Mouse (Mus musculus): ENCODE measurements around the gene Rftn2.

Gene Rftn2

GRCm38 (mm10) chr1:55226011-55226857 lies at the start of gene Rftn2:
Rftn2 (minus strand) TSS chr1:55226782.
- peak in 1 of 2 experiments; percentile 18 for DNase-seq (ENCODE audit: low spot score in 2 of 2)

- no peak for DNase-seq (ENCODE audit: low spot score in 2 of 2)
Observed at GRCm38 (mm10) chr1:55265447-55265846, 38.9 kb upstream of the Rftn2 start.

GRCm38 (mm10) chr1:55264385-55264784 lies 37.8 kb upstream of the Rftn2 start:
- DNase-seq (ENCODE audit: low spot score in 2 of 2): no peak

GRCm38 (mm10) chr1:55246374-55246773 lies 19.8 kb upstream of the Rftn2 start:
- DNase-seq (ENCODE audit: low spot score in 2 of 2): no peak

GRCm38 (mm10) chr1:55239237-55239636 lies 12.7 kb upstream of the Rftn2 start:
- no peak for DNase-seq (ENCODE audit: low spot score in 2 of 2)

GRCm38 (mm10) chr1:55238496-55238895 lies 11.9 kb upstream of the Rftn2 start:
- DNase-seq (ENCODE audit: low spot score in 2 of 2): no peak

- no peak for DNase-seq (ENCODE audit: low spot score in 2 of 2)
Observed at GRCm38 (mm10) chr1:55237643-55238161, 11.1 kb upstream of the Rftn2 start.

- DNase-seq (ENCODE audit: low spot score in 2 of 2): peak; percentile 86 to 94
Observed at GRCm38 (mm10) chr1:55236890-55237642, 10.5 kb upstream of the Rftn2 start, which contains the start of gene Mars2. Mars2 (plus strand) TSS chr1:55237177.

GRCm38 (mm10) chr1:55236487-55236886 lies 9.9 kb upstream of the Rftn2 start:
- DNase-seq (ENCODE audit: low spot score in 2 of 2): no peak

- no peak for DNase-seq (ENCODE audit: low spot score in 2 of 2)
Observed at GRCm38 (mm10) chr1:55234910-55235520, 8.4 kb upstream of the Rftn2 start.

- no peak for DNase-seq (ENCODE audit: low spot score in 2 of 2)
Observed at GRCm38 (mm10) chr1:55228256-55228884, 1.8 kb upstream of the Rftn2 start.

GRCm38 (mm10) chr1:55227376-55227775 lies 794 bp upstream of the Rftn2 start:
- DNase-seq (ENCODE audit: low spot score in 2 of 2): no peak

GRCm38 (mm10) chr1:55225398-55225797 lies 1.2 kb downstream of the Rftn2 start:
- DNase-seq (ENCODE audit: low spot score in 2 of 2): no peak

- DNase-seq (ENCODE audit: low spot score in 2 of 2): no peak
Observed at GRCm38 (mm10) chr1:55224111-55224510, 2.5 kb downstream of the Rftn2 start.

GRCm38 (mm10) chr1:55223026-55223425 lies 3.6 kb downstream of the Rftn2 start:
- no peak for DNase-seq (ENCODE audit: low spot score in 2 of 2)

- no peak for DNase-seq (ENCODE audit: low spot score in 2 of 2)
Observed at GRCm38 (mm10) chr1:55221352-55221751, 5.2 kb downstream of the Rftn2 start.

GRCm38 (mm10) chr1:55217191-55217590 lies 9.4 kb downstream of the Rftn2 start:
- DNase-seq (ENCODE audit: low spot score in 2 of 2): peak in 1 of 2 experiments; percentile 10

- no peak for DNase-seq (ENCODE audit: low spot score in 2 of 2)
Observed at GRCm38 (mm10) chr1:55215185-55215813, 11.3 kb downstream of the Rftn2 start.

GRCm38 (mm10) chr1:55213936-55214335 lies 12.6 kb downstream of the Rftn2 start:
- no peak for DNase-seq (ENCODE audit: low spot score in 2 of 2)

- no peak for DNase-seq (ENCODE audit: low spot score in 2 of 2)
Observed at GRCm38 (mm10) chr1:55213475-55213874, 13.1 kb downstream of the Rftn2 start.

- DNase-seq (ENCODE audit: low spot score in 2 of 2): no peak
Observed at GRCm38 (mm10) chr1:55212771-55213170, 13.8 kb downstream of the Rftn2 start.
